Mouse (Mus musculus) CH12.LX (cell line): Measurements from ENCODE around the gene Rac3. TPM values are rescaled to one million over a fixed set of nuclear protein-coding genes. Genes with fewer than 3 reads are reported as not detected.

Experiments used
- DNase-seq: peaks from one replicate; pipeline ENCODE4 v3.0.0-alpha.2; 2013; ENCODE audit errors: extremely low read depth
- H3K27ac ChIP-seq: 2 replicates; pipeline ENCODE4 v1.5.1; 2012; ENCODE audit warnings: low read depth, mild to moderate bottlenecking, control low read depth, moderate library complexity; ENCODE audit not compliant: insufficient read depth
- H3K27me3 ChIP-seq: replicated peaks from 2 replicates; pipeline ENCODE3; 2012; ENCODE audit warnings: inconsistent platforms
- H3K36me3 ChIP-seq, 2 experiments: replicated peaks in 1 of 2; 2 replicates each; pipeline versions ENCODE3 to v1.6.1; 2012; ENCODE audit warnings: inconsistent platforms in 1 of 2, low read length in 1 of 2, mild to moderate bottlenecking in 1 of 2, mixed read lengths in 1 of 2, moderate library complexity in 1 of 2; ENCODE audit not compliant: control insufficient read depth in 1 of 2, insufficient read depth in 1 of 2
- H3K4me1 ChIP-seq, 2 experiments: 2 replicates each; pipeline ENCODE4 v1.6.1; 2012; ENCODE audit warnings: inconsistent platforms in 1 of 2, moderate library complexity in 1 of 2; ENCODE audit not compliant: insufficient read depth in 2 of 2, control insufficient read depth in 1 of 2
- H3K4me2 ChIP-seq: 2 replicates; pipeline ENCODE4 v1.6.1; 2012; ENCODE audit warnings: low read depth, mild to moderate bottlenecking, control low read depth; ENCODE audit not compliant: poor library complexity, insufficient read depth, severe bottlenecking
- H3K4me3 ChIP-seq, 3 experiments: fragments of 150-350 bp in 1 of 3; sonication (generic) in 1 of 3; replicated peaks in 1 of 3; 2 replicates each; pipeline versions ENCODE3 to v1.5.1; 2011 to 2012; ENCODE audit warnings: low read depth in 2 of 3, low read length in 2 of 3, mild to moderate bottlenecking in 2 of 3, moderate library complexity in 2 of 3, control low read depth in 1 of 3, improper control_type of control experiment in 1 of 3, inconsistent platforms in 1 of 3, mixed read lengths in 1 of 3; ENCODE audit not compliant: poor library complexity in 1 of 3
- H3K79me2 ChIP-seq: replicated peaks from 2 replicates; pipeline ENCODE4 v1.6.1; 2012; ENCODE audit warnings: mild to moderate bottlenecking, moderate library complexity; ENCODE audit not compliant: control insufficient read depth, poor library complexity, insufficient read depth, severe bottlenecking; ENCODE audit errors: extremely low read depth
- H3K9ac ChIP-seq: 2 replicates; pipeline ENCODE4 v1.6.1; 2012; ENCODE audit warnings: low read depth, mild to moderate bottlenecking, control low read depth, moderate library complexity; ENCODE audit not compliant: insufficient read depth
- H3K9me3 ChIP-seq: replicated peaks from 2 replicates; pipeline ENCODE3; 2012; ENCODE audit warnings: low read length, inconsistent platforms, mixed read lengths
- CHD1 ChIP-seq: IDR thresholded peaks from 2 replicates; pipeline ENCODE4 v1.6.1; 2012; ENCODE audit warnings: low read depth, low read length, improper control_type of control experiment, inconsistent platforms
- CTCF ChIP-seq, 2 experiments: IDR thresholded peaks in 1 of 2; conservative IDR thresholded peaks in 1 of 2; 2 replicates each; pipeline ENCODE4 v1.5.1; 2011 to 2012; ENCODE audit warnings: low read depth in 2 of 2, low read length in 2 of 2, improper control_type of control experiment in 1 of 2, inconsistent platforms in 1 of 2, mild to moderate bottlenecking in 1 of 2, moderate library complexity in 1 of 2
- E2F4 ChIP-seq: IDR thresholded peaks from 2 replicates; pipeline ENCODE4 v1.6.1; 2011; ENCODE audit warnings: low read depth, low read length, improper control_type of control experiment; ENCODE audit not compliant: insufficient replicate concordance
- ELF1 ChIP-seq: IDR thresholded peaks from 2 replicates; pipeline ENCODE4 v1.6.1; 2014; ENCODE audit warnings: low read depth, mild to moderate bottlenecking, inconsistent platforms, low read length, improper control_type of control experiment
- EP300 ChIP-seq: IDR thresholded peaks from 2 replicates; pipeline ENCODE4 v1.6.1; 2011; ENCODE audit warnings: low read length, improper control_type of control experiment
- IRF4 ChIP-seq: IDR thresholded peaks from 2 replicates; pipeline ENCODE4 v1.6.1; 2014; ENCODE audit warnings: low read depth, mild to moderate bottlenecking, inconsistent platforms, low read length, improper control_type of control experiment
- JUN ChIP-seq: IDR thresholded peaks from 2 replicates; pipeline ENCODE4 v1.6.1; 2011; ENCODE audit warnings: low read depth, mild to moderate bottlenecking, low read length, improper control_type of control experiment, moderate library complexity; ENCODE audit not compliant: insufficient read depth
- MAX ChIP-seq: IDR thresholded peaks from 2 replicates; pipeline ENCODE4 v1.6.1; 2011; ENCODE audit warnings: low read length, improper control_type of control experiment
- MAZ ChIP-seq: IDR thresholded peaks from 2 replicates; pipeline ENCODE4 v1.6.1; 2012; ENCODE audit warnings: low read depth, mild to moderate bottlenecking, inconsistent platforms, low read length, improper control_type of control experiment, moderate library complexity
- MEF2A ChIP-seq: IDR thresholded peaks from 2 replicates; pipeline ENCODE4 v1.6.1; 2014; ENCODE audit warnings: low read depth, mild to moderate bottlenecking, inconsistent platforms, low read length, improper control_type of control experiment, borderline replicate concordance
- NRF1 ChIP-seq: IDR thresholded peaks from 2 replicates; pipeline ENCODE4 v1.6.1; 2014; ENCODE audit warnings: low read depth, mild to moderate bottlenecking, inconsistent platforms, low read length, improper control_type of control experiment, moderate library complexity
- PAX5 ChIP-seq: IDR thresholded peaks from 2 replicates; pipeline ENCODE4 v1.6.1; 2012; ENCODE audit warnings: low read length, inconsistent platforms, mixed read lengths
- POLR2A ChIP-seq: IDR thresholded peaks from 2 replicates; pipeline ENCODE4 v1.6.1; 2011; ENCODE audit warnings: low read depth, mild to moderate bottlenecking, improper control_type of control experiment, low read length
- POLR2AphosphoS2 ChIP-seq: IDR thresholded peaks from 2 replicates; pipeline ENCODE4 v1.6.1; 2011; ENCODE audit warnings: low read depth, low read length, improper control_type of control experiment
- RAD21 ChIP-seq: IDR thresholded peaks from 2 replicates; pipeline ENCODE4 v1.6.1; 2011; ENCODE audit warnings: low read depth, mild to moderate bottlenecking, low read length, improper control_type of control experiment, moderate library complexity
- RCOR1 ChIP-seq: conservative IDR thresholded peaks from 2 replicates; pipeline ENCODE4 v1.6.1; 2012; ENCODE audit warnings: low read depth, mild to moderate bottlenecking, inconsistent platforms, low read length, improper control_type of control experiment
- SIN3A ChIP-seq: IDR thresholded peaks from 2 replicates; pipeline ENCODE4 v1.6.1; 2012; ENCODE audit warnings: low read length, improper control_type of control experiment, inconsistent platforms
- SMC3 ChIP-seq: IDR thresholded peaks from 2 replicates; pipeline ENCODE4 v1.6.1; 2011; ENCODE audit warnings: low read depth, low read length, improper control_type of control experiment
- UBTF ChIP-seq: IDR thresholded peaks from 2 replicates; pipeline ENCODE4 v1.6.1; 2012; ENCODE audit warnings: low read depth, mild to moderate bottlenecking, inconsistent platforms, low read length, improper control_type of control experiment, moderate library complexity
- USF2 ChIP-seq: conservative IDR thresholded peaks from 2 replicates; pipeline ENCODE4 v1.6.1; 2011; ENCODE audit warnings: low read depth, low read length, improper control_type of control experiment
- ZC3H11A ChIP-seq: IDR thresholded peaks from 2 replicates; pipeline ENCODE4 v1.6.1; 2012; ENCODE audit warnings: low read depth, mild to moderate bottlenecking, inconsistent platforms, low read length, improper control_type of control experiment
- ZMIZ1 ChIP-seq: IDR thresholded peaks from 2 replicates; pipeline ENCODE4 v1.6.1; 2012; ENCODE audit warnings: low read depth, mild to moderate bottlenecking, inconsistent platforms, low read length, improper control_type of control experiment
- ZNF384 ChIP-seq: IDR thresholded peaks from 2 replicates; pipeline ENCODE4 v1.6.1; 2012; ENCODE audit warnings: low read depth, low read length, improper control_type of control experiment, inconsistent platforms
- dilution Hi-C: fragments of 300-500 bp; cut with MboI; formaldehyde crosslinking; loops from 2 replicates; pipeline ENCODE4 v1.14.3; 2020; ENCODE audit warnings: low sequenced_read_pairs; ENCODE audit not compliant: extremely low pct_unique_long_range_greater_than_20kb, extremely low pct_ligation_motif_present
- in situ Hi-C: fragments of 300-500 bp; cut with MboI; formaldehyde crosslinking; loops from 3 replicates; pipeline ENCODE4 v1.14.3; 2019; ENCODE audit warnings: low sequenced_read_pairs, low pct_ligation_motif_present, low pct_unique_long_range_greater_than_20kb, mixed read lengths
- polyA plus RNA-seq: library from polyadenylated mRNA; unstranded; fragments of >175 nt; gene quantifications from 2 replicates; pipeline ENCODE4 v1.2.1, GENCODE M21; 2012; ENCODE audit warnings: low read depth; ENCODE audit not compliant: insufficient read length
- total RNA-seq, 2 experiments: library from RNA; depleted of rRNA; stranded (reverse); fragments of 300-350 nt in 1 of 2; fragments of >200 nt in 1 of 2; gene quantifications; 2 replicates each; pipeline ENCODE4 v1.2.3; 2012 to 2014

The Rac3 gene
- total and polyA plus RNA-seq, 3 experiments: 3.4 to 8.9 (median 5.5) TPM

DNA sequence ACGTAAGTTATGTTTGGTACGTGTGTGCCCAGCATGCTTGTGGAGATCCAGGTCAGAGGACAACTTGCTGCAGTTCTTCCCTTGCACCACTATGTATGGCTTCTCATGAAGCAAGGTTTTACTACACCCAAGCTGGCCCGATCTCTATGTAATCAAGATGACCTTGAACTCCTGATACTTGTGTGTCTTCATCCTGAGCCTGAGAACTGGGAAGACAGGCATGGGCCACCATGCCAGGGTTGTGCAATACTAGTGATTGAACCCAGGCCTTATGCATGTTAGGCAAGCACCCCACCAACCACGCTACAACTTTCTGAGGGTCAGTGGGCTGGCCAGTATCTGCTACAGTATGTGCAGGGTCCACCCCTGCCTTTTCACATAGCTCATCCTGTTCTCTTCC lies 44.3 kb upstream of the Rac3 start:
- no peak overlapping the region for H3K9ac ChIP-seq
- H3K4me3 ChIP-seq: no peak overlapping the region
- TF ChIP-seq CTCF (conservative IDR thresholded peaks at IDR 0.05 in 1 of 2, IDR thresholded peaks at IDR 0.05 in 1 of 2; ENCODE audit: low read depth in 2 of 2, low read length in 2 of 2) (no peak), ELF1 (no peak)
- in situ Hi-C loops: no loop called here
- no peak for DNase-seq
- peaks cover 39 to 61% of the 10 kb centered on the region in 2 experiments for H3K36me3 ChIP-seq
- H3K27ac ChIP-seq: no peak overlapping the region
- no peaks in the 10 kb centered on the region for H3K27me3 ChIP-seq
- dilution Hi-C loops: no loop called here
- peaks cover 4% of the 10 kb centered on the region; the same call in 1 of the 2 replicates for H3K79me2 ChIP-seq
- H3K4me1 ChIP-seq: peaks cover 2 to 40% of the 10 kb centered on the region in 2 experiments; a peak in 2 of 4 replicates
- H3K9me3 ChIP-seq: no peaks in the 10 kb centered on the region
- no peak overlapping the region for H3K4me2 ChIP-seq

DNA sequence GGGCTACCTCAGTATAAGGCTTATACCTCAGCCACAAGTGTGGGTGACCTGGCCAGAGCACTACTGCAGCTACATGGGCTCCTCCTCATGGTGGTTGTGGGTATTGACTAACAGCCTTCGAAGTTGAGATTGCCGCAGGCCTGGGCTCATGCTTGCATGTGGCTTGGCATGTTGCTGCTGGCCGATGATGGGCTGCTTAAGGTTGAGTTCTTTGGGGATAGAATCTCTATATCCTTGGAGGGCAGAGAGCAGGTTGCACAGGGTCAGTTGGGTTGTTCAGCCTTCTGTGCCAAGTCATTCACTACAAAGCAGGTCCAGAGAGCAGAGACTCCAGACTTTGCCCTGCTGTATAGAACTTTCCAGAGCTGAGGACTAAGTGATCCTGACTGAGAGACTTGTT lies 41.4 kb upstream of the Rac3 start:
- peaks cover 0 to 21% of the 10 kb centered on the region in 2 experiments; a peak in 2 of 4 replicates for H3K4me1 ChIP-seq
- dilution Hi-C loops (no loop called here), in situ Hi-C loops (loop anchor here (10.0 kb wide), 1 partner anchor 55 kb away; the partner anchor contains the start of gene Sirt7)
- TF ChIP-seq USF2 (no peak), POLR2AphosphoS2 (no peak), UBTF (no peak), CTCF (conservative IDR thresholded peaks at IDR 0.05 in 1 of 2, IDR thresholded peaks at IDR 0.05 in 1 of 2; ENCODE audit: low read depth in 2 of 2, low read length in 2 of 2) (peak in 1 of 2 experiments; percentile 84; a peak in 2 of 4 replicates), ZNF384 (no peak), PAX5 (no peak), JUN (no peak), NRF1 (no peak), CHD1 (no peak), RCOR1 (no peak), MAX (no peak), ZMIZ1 (no peak), IRF4 (no peak), RAD21 (peak; percentile 80), MEF2A (no peak), POLR2A (no peak), ZC3H11A (peak; percentile 17; the same call in 1 of the 2 replicates), SMC3 (peak; percentile 93), EP300 (no peak), MAZ (no peak), E2F4 (no peak), SIN3A (no peak)
- no peak overlapping the region for H3K4me2 ChIP-seq
- H3K9me3 ChIP-seq: no peaks in the 10 kb centered on the region
- H3K79me2 ChIP-seq: no peaks in the 10 kb centered on the region; the same call in 1 of the 2 replicates
- no peak overlapping the region for H3K9ac ChIP-seq
- H3K27me3 ChIP-seq: no peaks in the 10 kb centered on the region
- DNase-seq: peak; percentile 61
- H3K36me3 ChIP-seq: peaks cover 45 to 89% of the 10 kb centered on the region in 2 experiments
- H3K27ac ChIP-seq: no peak overlapping the region
- no peak overlapping the region for H3K4me3 ChIP-seq
